Mouse (Mus musculus) embryonic facial prominence, embryonic 14.5 days (tissue): ENCODE results near the gene Slc22a1. TPM values are rescaled to one million over a fixed set of nuclear protein-coding genes. Genes with fewer than 3 reads are reported as not detected.

Experiments
- polyA plus RNA-seq: library from polyadenylated mRNA; unstranded; fragments of >200 nt; fragmentation: Nextera tagmentation; extraction: Ambion mirVana; gene quantifications from 2 replicates; pipeline ENCODE4 v1.2.1, GENCODE M21; 2014

Slc22a1 gene
- polyA plus RNA-seq, 1 experiment from 2014 or later = 0.31 TPM

Other genes starting within 250 kb of the Slc22a1 start
- gene Slc22a3, start 168.1 kb downstream of the Slc22a1 start, polyA plus RNA-seq = 0.84 and 1.4 TPM in 2 replicates
- 0.17 and 0.50 TPM in 2 replicates for gene Slc22a2, start 91.7 kb downstream of the Slc22a1 start, polyA plus RNA-seq
- 66.0 and 67.5 TPM in 2 replicates for gene Igf2r, start 93.8 kb upstream of the Slc22a1 start, polyA plus RNA-seq
- 0.99 and 2.1 TPM in 2 replicates for gene Mas1, start 192.3 kb upstream of the Slc22a1 start, polyA plus RNA-seq
- 0.10 and 0.14 TPM in 2 replicates for gene Mrgprh, start 200.2 kb upstream of the Slc22a1 start, polyA plus RNA-seq
- gene Pnldc1, start 234.4 kb upstream of the Slc22a1 start, polyA plus RNA-seq = 1.9 and 2.8 TPM in 2 replicates
- gene Tcp1, start 239.9 kb upstream of the Slc22a1 start, polyA plus RNA-seq = 408 and 423 TPM in 2 replicates
- gene Mrpl18, start 240.5 kb upstream of the Slc22a1 start, polyA plus RNA-seq = 118 and 123 TPM in 2 replicates